5 mouse cellular contexts compared by ENCODE assay signal in genomic region chr17:80270622-80271021, GRCm38 (mm10). TPM values are rescaled to one million over a fixed set of nuclear protein-coding genes. Genes with fewer than 3 reads are reported as not detected.
DNase-seq lines count a peak whose midpoint lies in the region; ATAC-seq lines count a peak whose summit lies in the region.
"Not testable (repeated sequence)": the region's sequence is repeated elsewhere in the genome, so short reads cannot be mapped to it uniquely, and the experiment has no call there.
"Had no signal": no experiment of that assay in that cellular context is flagged by ENCODE, and none has a peak within 500 bp of the region (broad histone marks: within the 10 kb centered on the region; RNA-seq: fewer than 3 reads in every experiment).

No protein-coding gene starts in this region.

- peaks cover 19% of the 10 kb centered on the region for H3K36me3 ChIP-seq in midbrain, embryonic 11.5 days (ENCODE audit: control insufficient read depth, insufficient read depth, low read length)

- not testable (repeated sequence) for ATAC-seq in midbrain, embryonic 11.5 days (ENCODE audit: low FRiP score)

- H3K9ac ChIP-seq in midbrain, embryonic 11.5 days (ENCODE audit: low read length) = not testable (repeated sequence)

- H3K4me1 ChIP-seq in midbrain, embryonic 11.5 days (ENCODE audit: control insufficient read depth, insufficient read depth, low read length) = not testable (repeated sequence)

- H3K27ac ChIP-seq in midbrain, embryonic 11.5 days (ENCODE audit: low read depth, low read length) = not testable (repeated sequence)

- H3K4me2 ChIP-seq in midbrain, embryonic 11.5 days = not testable (repeated sequence)

- not testable (repeated sequence) for H3K4me3 ChIP-seq in midbrain, embryonic 11.5 days (ENCODE audit: low read depth, low read length)

- 93% methylated on average over 7 of the region's 7 CpGs for WGBS in midbrain, embryonic 11.5 days

- peak; percentile 55 for DNase-seq in heart, adult 11 months
- peak; percentile 65 for DNase-seq in midbrain, embryonic 11.5 days (ENCODE audit: low spot score, missing footprints)

- H3K27me3 ChIP-seq in midbrain, embryonic 11.5 days (ENCODE audit: control insufficient read depth, insufficient read depth, low read length) = not testable (repeated sequence)

- not testable (repeated sequence) for H3K9me3 ChIP-seq in midbrain, embryonic 11.5 days (ENCODE audit: control insufficient read depth, low read length)

RNA-seq across cellular contexts. Expression of gene Morn2, which starts 19.4 kb away (rescaled TPM):
- polyA plus RNA-seq in midbrain, embryonic 11.5 days (2014; fragmentation: Nextera tagmentation; extraction: Ambion mirVana) = 36.2 and 44.6 TPM in 2 replicates

RNA-seq across cellular contexts. Expression of gene Dhx57, which starts 19.7 kb away (rescaled TPM):
- 21.3 and 24.5 TPM in 2 replicates for polyA plus RNA-seq in midbrain, embryonic 11.5 days (2014; fragmentation: Nextera tagmentation; extraction: Ambion mirVana)

RNA-seq across cellular contexts. Expression of gene Arhgef33, which starts 36.6 kb away (rescaled TPM):
- polyA plus RNA-seq in midbrain, embryonic 11.5 days (2014; fragmentation: Nextera tagmentation; extraction: Ambion mirVana) = 0.57 and 0.98 TPM in 2 replicates
- polyA plus RNA-seq: C2C12; CD4-positive, CD25-positive, alpha-beta regulatory T cell, adult 4 months; G1E had no signal

RNA-seq across cellular contexts. Expression of gene Gemin6, which starts 46.4 kb away (rescaled TPM):
- polyA plus RNA-seq in midbrain, embryonic 11.5 days (2014; fragmentation: Nextera tagmentation; extraction: Ambion mirVana) = 42.1 and 42.2 TPM in 2 replicates
